Mouse (Mus musculus): Measurements from ENCODE around the gene Stpg4.

Stpg4 gene

GRCm38 (mm10) chr17:87350471-87351240, 76.9 kb downstream of the Stpg4 start:
- in situ Hi-C loops (cut with MboI) = no loop called here

- in situ Hi-C loops (cut with MboI) = no loop called here
Observed at GRCm38 (mm10) chr17:87349575-87349974, 78.0 kb downstream of the Stpg4 start.

GRCm38 (mm10) chr17:87349069-87349468, 78.5 kb downstream of the Stpg4 start:
- in situ Hi-C loops (cut with MboI) = no loop called here

GRCm38 (mm10) chr17:87348353-87348752, 79.2 kb downstream of the Stpg4 start:
- in situ Hi-C loops (cut with MboI) = no loop called here

DNA sequence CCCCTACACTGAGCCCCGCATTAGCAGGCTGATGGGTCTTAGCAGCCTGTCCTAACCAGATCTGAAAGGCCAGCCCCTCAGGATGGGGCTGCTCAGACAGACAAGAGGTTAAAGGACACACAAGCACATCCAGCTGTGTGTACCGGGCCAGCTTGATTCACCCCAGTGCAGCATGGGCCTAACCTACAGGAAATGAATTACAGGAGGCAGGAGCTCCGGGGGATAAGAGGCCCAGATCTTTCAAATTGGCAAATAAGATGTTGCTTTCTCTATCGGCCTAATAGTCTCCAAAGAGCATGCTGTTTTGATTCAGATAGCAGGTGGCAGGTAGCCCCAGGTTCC, 82.3 kb downstream of the Stpg4 start:
- in situ Hi-C loops (cut with MboI) = no loop called here

DNA sequence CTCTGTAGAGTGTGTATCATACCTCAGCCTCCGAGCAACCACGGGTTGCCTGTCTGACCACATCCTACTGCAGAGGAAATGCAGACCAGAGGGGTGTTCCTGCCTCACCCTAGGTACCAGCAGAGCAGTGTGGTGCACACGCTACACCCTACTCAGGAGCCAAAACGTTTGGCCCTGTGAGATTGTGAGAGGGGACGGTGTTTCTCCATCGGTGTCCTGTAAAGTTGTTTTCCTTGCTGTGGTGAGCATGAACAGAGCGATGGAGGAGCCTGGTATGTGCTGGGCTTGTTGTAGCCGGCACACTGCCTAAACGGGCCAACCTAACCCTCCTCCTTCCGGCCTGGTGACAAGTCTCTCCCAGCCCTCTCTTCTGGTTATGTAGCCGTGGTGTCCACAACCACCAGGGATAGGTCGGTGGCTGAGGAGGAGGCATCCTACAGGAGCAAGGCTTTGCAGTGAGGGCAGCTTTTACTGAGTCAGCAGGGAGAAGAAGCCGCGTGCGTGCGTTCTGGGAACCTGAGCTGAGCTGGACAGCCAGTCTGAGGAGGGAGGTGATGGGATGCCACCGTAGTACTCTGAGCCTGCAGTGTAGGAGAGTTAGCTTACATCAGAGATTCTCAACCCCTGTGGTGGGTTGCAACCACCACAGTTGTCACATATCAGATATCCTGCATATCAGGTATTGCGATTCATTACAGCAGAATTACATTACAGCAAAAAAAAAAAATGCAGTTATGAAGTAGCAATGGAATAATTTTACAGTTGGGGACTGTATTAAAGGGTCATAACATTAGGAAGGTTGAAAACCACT, 82.9 kb downstream of the Stpg4 start:
- in situ Hi-C loops (cut with MboI) = no loop called here

- in situ Hi-C loops (cut with MboI) = no loop called here
Observed at GRCm38 (mm10) chr17:87343060-87343703, 84.4 kb downstream of the Stpg4 start.
